Mouse (Mus musculus): ENCODE results near the gene Ppif. TPM values are rescaled to one million over a fixed set of nuclear protein-coding genes. Genes with fewer than 3 reads are reported as not detected.
A peak's percentile ranks its signal among the peaks of the same experiment; 100 is the strongest.

Gene Ppif
- total RNA-seq, 1 experiment from 2014 or later, result 29.4 TPM

- DNase-seq, result no peak
These were observed 42.6 kb downstream of the Ppif start for GRCm38 (mm10) chr14:25736589-25736988.

DNA sequence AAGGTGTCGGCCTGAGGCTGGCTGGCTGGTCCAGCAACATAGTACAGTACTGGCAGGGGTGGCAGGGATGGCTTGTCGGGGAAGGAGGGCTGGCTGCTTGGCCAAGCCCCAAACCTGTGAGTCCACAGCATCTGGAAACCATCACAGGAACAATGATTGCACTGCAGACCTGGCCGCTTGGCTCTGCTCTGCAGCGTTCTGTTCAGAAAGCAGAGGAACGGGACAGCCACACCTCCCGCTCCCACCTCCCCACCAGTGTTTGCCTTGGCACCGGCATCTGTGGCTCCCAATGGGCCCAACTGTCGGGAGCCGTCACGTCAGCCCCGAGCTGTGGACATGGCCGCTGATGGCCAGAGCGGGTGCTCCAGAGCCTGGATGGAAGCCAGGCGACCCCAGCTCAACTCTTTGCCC is 44.6 kb downstream of the Ppif start:
- DNase-seq, result no peak

GRCm38 (mm10) chr14:25739957-25740565 is 46.1 kb downstream of the Ppif start:
- no peak for DNase-seq

- DNase-seq, result no peak
These were observed 47.3 kb downstream of the Ppif start for GRCm38 (mm10) chr14:25741211-25741610.

- no peak for DNase-seq
These were observed 48.0 kb downstream of the Ppif start for GRCm38 (mm10) chr14:25741840-25742367.

DNA sequence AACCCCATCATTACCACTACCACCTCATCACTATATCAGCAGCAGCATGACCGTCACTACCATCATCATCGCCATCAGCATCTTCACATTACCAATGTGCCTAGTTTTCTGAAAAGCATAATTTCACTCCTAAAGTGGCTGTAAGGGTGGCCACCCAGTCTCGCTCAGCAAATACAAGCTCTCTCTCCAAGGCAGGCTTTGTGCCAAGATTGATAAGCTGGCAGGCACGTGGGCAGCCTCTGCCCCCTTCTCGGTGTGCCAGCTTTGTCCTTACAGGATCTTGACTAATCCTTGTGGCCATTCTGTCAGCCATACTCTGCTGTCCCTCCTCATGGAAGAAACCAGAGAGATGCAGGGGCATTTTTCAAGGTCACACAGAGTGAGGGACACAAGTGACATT is 49.0 kb downstream of the Ppif start:
- DNase-seq, result no peak

- DNase-seq, result no peak
These were observed 51.6 kb downstream of the Ppif start for GRCm38 (mm10) chr14:25745365-25746184.

GRCm38 (mm10) chr14:25746371-25746770 is 52.4 kb downstream of the Ppif start:
- no peak for DNase-seq

DNA sequence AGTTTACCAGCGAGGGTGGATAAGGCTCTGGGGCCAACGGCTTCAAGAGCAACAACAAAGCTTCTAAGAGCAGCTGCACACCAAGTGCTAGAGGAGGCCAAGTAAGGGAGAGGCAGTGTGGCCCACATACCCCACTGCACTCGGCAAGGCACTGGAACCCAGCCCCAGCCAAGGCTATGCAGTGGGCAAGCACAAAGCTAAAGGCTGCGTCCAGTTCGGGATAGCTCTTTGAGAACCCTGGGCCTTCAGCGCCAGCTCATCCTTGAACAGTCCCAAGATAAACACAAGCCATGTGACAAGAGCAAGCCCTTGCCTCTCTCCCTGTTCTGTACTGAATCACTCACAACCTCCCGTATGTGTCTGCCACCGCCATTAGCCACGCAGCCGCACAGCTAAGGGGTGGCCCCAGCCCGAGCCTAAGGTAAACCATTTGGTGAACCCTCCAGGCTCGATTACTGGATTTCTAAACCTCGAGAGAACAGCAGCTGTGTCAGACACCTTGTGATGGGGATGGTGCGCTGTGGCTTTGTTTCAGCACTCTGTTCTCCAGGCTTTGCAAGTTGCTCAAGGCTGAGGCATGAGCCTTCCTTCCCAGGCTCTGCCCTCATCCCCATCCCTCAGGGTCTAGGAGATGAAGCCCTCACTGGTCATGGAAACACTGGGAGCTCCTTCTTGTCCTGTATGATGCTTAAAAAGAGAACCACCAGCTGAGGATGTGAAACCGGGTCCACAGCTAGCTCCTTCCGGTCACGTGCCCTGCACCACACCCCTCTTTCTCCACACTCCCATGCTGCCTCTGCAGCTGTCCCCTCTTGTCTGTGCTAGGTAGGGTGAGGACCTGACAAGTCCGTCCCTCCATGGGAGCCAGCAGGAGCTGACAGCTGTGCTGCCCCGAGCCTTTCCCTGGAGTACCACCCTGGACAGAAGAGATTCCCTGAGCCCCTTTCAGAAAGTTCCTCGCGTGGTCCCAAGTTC is 53.3 kb downstream of the Ppif start:
- peak; percentile 21 for DNase-seq

DNA sequence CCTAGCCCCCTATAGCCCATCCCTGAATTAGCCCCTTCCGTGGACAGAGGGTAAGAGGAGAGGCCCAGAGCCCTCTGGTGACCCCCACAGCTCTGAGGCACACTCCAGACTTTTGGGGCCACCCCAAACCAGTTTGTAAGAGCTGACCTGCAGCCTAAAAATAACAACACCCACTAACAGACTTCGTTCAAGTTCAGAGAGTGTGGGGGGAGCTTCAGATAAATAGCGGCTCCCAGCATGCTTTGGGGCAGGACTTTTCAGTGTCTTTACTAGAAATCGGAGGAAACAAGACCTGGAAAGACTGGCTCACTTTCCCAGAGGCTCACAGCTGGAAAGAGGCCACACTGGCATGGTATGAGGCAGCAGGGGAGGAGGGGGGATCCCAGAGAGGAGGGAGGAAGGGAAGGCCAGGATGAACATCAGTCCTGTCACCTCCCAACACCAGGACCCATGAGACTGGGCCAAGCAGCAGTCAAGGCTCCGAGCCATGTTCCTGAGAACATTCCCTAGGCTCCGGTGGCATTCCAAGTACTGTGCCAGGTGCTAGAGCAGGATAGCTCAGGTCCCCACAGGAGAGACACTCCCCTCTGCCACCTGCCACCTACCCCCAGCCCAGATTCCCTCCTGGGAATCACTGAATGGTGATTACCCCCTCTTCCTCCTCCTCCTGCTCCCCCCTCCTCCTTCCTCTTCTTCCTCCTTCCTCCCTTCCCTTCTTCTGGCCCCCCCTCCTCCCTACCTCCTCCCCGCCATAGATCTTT is 54.2 kb downstream of the Ppif start:
- peak; percentile 23 for DNase-seq

DNA sequence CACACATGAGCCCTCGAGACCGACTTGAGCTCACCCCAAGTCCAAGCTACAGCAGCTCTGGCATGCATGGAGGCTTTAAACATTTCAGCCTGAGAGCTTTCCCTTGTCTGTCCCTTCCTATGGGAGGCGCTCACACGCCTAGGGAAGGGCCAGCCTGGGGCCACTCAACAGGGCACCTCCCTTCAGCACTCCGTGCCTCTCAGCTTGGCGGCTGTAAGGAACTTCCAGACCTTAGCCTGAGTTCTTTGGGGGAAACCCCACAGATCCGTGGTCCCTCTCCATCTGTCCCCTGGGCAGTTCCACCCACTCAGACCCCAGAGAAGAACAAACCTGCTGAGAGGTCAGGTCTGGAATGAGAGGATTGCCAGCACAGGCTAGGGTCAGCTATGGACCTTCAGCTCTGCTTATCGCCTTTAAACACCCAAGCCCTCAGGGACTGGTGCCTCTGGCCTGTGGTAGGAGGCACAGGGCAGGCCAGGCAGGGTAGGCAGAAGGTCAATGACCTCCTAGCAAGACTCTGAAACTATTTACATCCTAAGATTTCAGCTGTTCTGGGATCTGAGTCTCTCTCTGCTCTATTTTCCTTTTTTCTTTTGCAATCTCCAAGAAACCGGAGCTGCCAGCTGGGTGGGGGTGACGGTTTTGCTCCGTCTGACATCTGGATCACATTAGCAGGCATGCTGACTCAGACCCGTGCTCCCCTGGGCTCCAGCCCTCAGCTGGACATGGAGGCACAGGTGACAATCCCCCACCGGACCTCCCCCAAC is 55.4 kb downstream of the Ppif start:
- peak; percentile 46 for DNase-seq

Other genes starting within 250 kb of the Ppif start
- 125 and 153 TPM in 2 replicates for gene Zmiz1, start 235.0 kb upstream of the Ppif start, total RNA-seq (2021)
- gene Zcchc24, start 74.9 kb downstream of the Ppif start, total RNA-seq (2021), result 16.2 and 18.4 TPM in 2 replicates
- gene Anxa11, start 148.0 kb downstream of the Ppif start, total RNA-seq (2021), result 70.1 and 72.0 TPM in 2 replicates
- gene Plac9a, start 208.9 kb downstream of the Ppif start, total RNA-seq (2021), result 1.3 and 2.8 TPM in 2 replicates
- gene Tmem254a, start 233.5 kb downstream of the Ppif start, total RNA-seq (2021), result 1.7 and 3.2 TPM in 2 replicates
- not detected in 2 replicates for gene Cphx1, start 244.2 kb downstream of the Ppif start, total RNA-seq (2021)